Mouse (Mus musculus): ENCODE data around the gene Glipr1l1.
"Not testable (repeated sequence)": the region's sequence is repeated elsewhere in the genome, so short reads cannot be mapped to it uniquely, and the experiment has no call there.

GRCm38 (mm10) chr10:112051956-112052355 lies 8.0 kb upstream of the Glipr1l1 start:
- not testable (repeated sequence) for TF ChIP-seq CTCF, POLR2A (IDR thresholded peaks at IDR 0.05; ENCODE audit: insufficient read depth, low read depth, low read length)

All from olfactory bulb, adult 2 months (tissue).